Mouse (Mus musculus) lung, postnatal 36 days (tissue): ENCODE data around the gene Mpeg1.

ENCODE experiments used
- DNase-seq: peaks from one replicate; pipeline ENCODE4 v3.0.0; 2022; ENCODE audit warnings: mixed read lengths

Mpeg1 gene

DNA sequence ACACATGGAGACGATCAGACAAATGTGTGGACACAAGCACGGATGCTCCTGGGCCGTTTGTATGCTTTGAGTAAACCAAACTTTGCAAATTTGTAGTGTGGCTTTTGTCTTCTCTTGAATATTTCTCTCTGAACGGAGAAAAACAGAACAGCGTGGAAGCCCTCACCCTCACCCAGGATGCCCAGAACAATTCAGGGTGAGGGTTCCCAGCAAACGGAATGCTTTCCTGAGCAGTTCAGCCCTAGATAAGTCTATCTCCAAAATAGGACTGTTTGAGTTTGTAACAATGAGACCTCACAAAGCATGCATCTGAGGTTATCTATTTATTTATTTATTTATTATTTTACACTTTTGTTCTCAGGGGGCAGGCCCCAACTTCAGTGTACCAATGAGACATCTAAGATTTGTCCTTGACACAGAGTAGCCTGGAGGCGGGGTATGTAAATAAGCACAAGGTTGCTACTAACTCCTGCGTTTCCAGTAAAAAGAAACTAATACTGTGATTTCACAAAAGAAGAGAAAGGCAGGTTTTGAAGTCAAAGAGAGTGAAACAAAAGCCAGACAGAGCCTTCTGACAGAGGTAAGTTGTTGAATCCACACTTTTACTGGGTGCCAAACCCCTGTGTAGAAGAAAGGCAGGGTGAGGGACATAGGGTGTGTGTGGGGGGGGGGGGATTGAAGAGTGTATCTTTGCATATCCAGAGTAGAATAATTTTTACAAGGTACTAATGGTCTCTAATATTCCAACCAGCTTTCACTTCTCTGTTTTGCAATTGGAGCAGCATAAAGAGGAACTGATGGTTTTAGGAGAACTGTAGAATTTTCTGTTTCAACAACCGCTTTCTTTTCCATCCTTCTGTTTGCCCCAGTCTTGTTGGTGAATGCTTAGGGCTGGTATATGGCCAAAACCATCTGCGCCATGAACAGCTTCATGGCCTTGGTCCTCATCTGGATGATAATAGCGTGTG is at the start of gene Mpeg1:
Gene Mpeg1, plus strand, starts transcription at position 498 of the 968 bp plus-strand sequence.
- DNase-seq, result no peak

DNA sequence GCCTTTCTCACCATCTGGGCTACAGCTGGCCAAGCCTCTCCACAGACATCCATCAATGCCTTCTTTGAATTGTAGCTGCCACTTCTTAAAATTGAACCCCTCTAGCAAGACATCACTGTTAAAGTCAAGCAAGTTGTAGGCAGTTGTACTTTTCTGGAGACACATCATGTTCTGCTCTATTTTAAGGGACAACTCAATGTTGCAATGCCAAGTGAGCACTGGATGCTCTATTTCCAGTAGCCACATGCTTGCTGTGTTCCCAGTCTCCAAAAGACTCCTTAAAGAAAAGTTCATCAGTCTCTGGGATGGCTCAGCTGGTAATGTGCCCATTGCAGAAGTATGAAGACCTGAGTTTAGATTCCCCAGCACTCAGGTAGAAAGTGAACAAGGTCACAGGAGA is 46.8 kb upstream of the Mpeg1 start:
- DNase-seq, result no peak

DNA sequence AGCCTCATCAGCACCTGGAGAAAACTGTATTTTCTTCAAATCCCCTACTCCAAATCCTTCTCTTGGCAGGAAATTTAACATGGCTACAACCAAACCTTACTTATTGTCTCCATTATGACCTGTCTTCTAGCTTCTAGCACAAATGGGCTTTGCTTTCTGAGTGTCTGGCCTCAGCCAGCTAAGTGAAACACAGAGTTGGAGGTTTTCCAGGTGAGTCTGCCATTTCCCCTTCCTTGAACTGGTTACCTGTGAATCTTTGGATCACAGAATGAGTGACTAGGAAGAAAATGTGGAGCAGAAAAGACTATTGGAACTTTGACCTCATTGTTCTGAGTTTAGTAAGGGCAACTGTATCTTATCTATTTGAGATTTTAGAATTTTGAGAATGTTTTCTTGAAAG is 43.2 kb upstream of the Mpeg1 start, which contains the start of gene Olfr1441:
Gene Olfr1441, plus strand, starts transcription at position 73 of the 400 bp plus-strand sequence.
- no peak for DNase-seq

DNA sequence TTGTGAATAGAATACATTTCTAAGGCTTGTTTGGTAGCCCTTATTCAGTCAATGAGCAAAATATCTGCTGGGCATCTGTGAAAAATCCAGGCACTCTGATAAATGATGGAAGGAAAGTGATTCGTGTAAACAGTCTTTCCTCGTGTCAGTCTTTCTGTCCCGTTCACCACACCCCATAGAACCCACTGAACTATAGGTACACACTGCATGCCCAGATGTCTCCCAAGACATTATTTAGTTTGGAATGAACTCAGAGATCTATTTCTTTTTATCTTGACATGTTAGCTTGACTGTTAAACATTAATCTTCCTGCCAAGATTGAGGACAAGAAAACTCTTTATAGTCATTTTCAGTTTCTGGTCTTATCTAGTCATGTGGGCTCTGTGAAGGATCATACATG is 42.3 kb upstream of the Mpeg1 start:
- DNase-seq, result no peak

DNA sequence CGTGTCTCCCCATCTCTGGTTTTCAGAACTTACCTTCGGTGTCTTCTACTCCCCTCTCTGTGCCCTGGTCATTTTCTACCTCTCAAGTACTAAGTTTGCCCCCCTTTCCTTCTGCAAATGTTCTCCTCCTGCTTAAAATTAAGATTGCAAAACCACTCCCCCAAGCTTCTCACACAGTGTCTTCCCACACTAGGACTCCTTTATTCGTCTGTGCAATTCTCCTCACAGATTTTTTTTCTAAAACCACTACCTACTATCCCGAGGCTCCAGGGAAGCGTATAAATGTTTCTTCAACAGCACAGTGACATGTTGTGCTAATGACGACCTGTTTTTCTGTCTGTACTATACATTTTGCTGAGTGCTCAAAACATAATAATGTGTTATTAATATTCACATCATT is 40.0 kb upstream of the Mpeg1 start:
- DNase-seq, result no peak

DNA sequence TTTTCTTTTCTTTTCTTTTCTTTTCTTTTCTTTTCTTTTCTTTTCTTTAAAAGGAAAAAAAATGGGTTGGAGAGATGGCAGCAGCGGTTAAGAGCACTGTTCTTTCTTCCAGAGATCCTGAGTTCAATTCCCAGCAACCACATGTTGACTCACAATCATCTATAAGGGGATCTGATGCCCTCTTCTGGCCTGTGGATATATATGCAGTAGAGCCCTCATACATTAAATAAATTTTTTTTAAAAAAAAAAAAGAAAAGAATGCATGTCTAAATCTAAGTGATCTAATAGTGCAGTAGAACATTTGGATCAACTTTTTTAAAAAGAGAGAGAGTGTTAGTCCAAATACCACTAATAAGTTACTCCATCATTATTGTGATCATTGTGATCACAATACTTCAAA is 38.9 kb upstream of the Mpeg1 start:
- DNase-seq, result no peak

DNA sequence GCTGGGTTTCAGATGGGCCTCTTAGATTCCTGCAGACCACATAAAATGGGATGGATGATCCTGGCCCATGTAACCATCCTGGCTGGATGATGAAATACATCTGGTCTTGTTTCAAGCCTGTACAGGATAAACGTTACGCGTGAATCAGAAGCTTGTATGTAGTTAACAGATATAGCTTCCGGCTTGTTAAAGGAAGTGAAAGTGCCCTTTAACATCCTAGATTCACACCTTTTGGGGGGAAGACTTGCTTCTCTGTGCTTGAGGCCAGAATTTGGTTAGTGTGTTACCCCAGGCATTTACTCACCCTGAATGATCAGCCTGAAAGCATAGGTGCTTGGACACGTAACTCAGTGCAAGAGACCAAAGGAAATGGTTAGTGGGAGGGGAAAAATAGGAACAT is 33.5 kb upstream of the Mpeg1 start:
- no peak for DNase-seq

DNA sequence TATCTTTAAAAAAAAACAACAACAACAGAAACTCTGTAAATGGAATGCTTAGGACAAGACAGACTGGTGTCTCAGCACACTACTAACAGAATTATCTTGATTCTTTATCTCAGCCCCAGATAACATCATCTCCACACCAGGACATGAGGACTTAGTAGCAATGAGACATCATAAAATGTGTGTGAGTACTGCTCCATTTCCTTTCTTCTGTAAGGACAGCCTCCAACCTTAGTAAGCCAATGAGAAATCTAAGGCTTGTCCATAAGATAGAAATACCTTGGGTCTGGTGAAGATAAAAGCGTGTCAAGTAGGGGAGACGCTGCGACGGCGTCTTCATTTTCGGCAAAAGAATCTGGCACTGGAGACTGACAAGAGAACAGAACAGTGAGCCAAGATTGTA is 33.0 kb upstream of the Mpeg1 start, which contains the start of gene Pfpl:
Gene Pfpl, plus strand, starts transcription at position 301 of the 400 bp plus-strand sequence.
- no peak for DNase-seq

DNA sequence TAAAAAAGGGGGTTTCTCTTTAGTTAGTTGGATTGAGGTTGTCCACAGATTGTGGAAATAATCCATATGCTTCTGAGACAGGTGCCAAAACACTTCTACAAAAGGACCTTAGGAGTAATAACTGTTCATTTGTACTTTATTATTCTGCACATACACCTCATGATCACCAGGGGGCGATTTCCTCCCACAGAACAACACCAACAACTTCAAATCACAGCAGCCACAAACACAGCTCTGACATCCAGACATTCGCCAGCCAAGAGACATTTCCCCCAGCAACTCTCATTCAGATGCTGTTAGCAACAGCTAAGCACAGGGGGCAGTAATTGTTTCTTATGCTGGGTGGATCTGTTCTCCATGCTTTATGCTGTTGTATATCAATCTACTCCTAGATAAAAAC is 27.5 kb upstream of the Mpeg1 start:
- peak; percentile 82 for DNase-seq

DNA sequence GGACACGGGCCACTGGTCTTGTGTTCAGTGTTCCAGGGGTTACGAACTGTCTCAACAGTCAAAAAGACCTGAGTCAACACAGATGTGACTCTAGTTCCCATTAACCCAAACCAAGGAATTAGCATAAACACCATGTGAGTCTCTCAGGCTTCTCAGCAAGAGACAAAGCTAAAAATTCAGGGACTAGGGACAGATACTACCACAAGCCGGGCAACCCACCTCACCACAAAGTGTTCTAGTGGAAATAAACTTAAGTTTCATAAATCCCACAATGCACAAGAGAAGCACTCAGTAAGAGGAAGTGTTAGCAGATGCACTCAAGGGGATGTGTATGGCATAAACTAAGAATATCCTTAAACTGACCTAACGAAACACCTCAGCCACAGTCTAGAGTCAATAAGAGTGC is 25.6 kb upstream of the Mpeg1 start:
- DNase-seq, result peak; percentile 53

DNA sequence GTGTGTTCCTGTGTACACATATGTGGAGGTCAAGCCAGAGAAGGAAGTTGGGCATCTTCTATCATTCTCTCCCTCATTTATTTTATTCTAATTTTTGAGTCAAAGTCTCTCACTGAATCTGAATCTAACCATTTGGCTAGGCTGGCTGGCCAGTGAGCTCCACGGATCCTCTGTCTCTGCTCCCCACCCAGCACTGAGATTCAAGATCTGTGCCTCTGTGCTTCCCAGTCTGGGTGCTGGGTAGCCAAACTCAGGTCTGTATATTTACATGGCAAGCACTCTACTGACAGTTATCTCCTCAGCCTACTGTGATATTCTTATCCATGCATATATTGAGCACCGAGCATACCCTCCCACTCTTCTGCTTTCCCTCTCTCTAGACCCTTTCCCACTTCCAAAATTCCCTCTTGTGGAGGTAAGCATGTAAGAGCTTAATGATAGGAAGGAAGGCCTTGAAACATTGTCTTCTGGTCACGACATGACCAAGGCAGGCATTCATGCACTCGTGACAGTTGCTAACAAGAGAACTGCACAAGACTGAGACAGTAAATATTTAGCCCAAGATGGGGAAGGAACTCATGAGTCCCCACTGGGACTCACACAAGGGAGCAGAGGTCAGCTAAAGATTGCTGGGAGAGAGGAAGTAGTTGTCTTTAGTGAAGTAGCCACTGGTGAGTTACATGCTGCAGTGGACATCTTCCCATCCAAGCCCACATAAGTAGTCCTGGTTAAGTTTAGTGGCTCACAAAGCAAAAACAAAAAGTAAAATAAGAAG is 24.6 kb upstream of the Mpeg1 start:
- peak; percentile 46 for DNase-seq

DNA sequence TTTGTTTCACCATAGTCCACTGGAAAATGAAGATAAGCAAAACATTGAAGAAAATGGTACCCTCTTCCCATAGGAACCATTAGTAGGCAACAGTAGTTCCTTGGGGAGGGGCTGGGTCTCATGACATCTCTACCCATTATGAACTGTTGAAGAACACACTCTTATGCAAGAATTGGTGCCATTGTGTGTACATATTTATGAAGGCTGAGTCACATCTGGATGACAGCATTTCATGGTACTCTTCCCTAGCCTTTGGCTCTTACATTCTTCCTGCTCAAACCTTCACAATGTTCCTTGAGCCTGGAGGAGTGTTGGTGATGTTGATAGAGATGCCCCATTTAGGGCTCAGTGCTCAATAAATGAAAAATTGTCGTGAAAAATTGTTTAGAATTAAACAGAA is 21.0 kb upstream of the Mpeg1 start:
- DNase-seq, result peak; percentile 45

DNA sequence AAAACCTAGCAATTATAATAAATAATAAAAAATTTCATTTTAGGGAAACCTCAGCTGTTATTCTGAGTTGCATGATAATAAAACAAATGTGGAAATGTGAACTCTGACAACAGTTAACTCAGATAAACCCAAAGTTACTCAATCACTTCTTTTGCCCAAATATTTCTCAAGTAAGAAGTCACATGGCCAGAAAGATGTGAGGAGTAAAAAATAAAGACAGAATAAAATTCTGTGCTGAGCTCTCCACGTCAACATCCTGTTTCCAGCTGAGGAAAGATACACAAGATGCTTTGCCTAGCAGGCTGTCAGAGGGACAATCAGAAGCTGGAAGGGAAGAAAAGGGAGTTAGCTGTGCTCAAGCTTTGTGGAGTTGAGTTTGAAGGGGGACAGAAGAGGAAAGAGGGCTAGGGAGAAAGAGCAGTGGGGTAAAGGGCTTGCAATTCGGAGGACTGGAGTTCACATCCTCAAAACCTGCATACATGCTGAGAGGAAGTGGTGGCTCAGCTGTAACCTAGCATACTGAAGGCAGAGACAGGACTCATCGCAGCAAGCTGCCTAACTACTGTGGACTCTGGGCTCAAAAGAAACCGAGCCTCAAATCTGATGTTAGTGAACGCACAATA is 20.4 kb upstream of the Mpeg1 start:
- peak; percentile 44 for DNase-seq

DNA sequence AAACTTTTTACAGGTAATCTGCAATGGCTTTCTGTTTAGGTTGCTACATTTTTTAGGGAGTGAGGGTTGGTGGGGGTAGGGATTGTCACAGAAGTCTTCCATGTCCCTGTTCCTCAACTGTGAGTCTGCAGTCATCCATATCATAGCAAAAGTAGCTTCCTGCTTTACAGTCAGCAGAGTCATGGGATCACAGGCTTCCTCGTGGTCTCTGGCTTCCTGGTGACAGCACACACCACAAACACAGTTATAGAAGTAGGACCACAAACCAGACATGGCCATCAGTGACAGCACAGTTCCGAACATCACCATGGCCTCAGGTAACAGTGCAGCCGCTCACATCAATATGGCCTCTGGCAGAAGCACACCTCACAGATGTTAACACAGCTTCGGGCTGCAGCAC is 18.0 kb upstream of the Mpeg1 start:
- DNase-seq, result peak; percentile 58

DNA sequence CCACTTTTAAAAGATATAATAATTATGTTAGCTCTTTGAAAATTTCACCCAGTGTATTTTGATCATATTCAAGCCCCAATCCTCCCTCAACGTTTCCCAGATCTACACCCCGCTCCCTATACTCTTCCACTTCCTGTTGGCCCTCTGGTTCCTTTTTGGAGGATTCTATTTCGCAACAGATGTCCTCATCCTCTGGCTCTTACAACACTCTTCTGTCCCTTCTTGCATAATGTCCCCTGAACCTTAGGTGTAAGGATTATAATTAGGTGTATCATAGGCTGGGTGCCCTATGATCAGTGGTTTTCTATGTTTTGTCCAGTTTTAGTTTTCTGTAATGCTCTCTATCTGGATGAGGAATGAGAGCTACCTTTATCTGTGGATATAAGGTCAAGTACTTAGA is 15.6 kb upstream of the Mpeg1 start:
- DNase-seq, result peak; percentile 67

DNA sequence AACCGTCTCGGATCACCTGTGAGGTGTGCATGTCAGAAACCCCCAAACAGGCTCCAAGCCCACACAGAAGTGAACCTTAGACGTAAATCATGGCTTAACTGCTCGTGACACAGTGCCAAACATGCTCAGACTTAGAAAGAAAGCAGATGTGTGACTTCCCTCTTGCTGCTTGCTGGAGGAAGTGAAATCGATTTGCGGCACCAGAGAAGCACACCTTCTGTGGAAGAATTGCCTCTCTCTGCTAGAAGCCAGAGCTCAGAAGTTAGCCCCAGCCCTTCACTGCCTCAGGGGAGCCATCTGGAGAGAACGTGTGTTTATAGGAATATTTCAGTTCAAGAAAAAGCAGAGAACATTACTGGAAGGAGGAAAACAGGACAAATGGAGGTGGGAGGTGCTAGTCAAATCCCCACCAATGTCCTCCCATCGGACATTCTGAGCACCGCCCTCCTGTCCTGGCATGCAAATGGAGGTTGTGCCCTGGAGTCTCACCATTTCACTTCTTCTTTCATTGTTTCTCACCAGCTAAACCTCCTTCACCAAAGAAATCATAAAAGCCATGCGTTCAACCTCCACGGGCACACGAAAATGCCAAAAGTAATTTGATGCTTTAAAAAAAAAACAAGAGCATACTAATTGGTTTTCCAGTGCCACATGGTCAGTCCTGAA is 3.0 kb upstream of the Mpeg1 start:
- peak; percentile 47 for DNase-seq

DNA sequence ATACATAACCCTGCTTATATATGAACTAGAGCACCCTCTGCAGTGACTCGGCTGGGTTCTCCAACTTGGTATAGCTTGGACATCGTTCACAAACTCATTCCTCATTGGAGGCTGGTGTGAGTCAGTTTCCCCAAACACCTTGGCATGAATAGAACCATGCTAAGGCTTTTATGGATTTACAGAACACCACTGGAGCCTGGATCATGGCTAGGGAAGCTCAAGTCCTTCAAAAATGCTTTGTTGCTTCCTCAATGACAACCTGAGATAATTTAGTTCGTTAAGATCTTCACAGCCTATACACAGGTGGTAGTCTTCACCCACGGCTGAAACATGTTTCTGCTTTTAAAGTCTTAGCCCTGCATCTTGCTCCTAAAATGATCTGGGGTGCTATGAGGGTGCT is 1.1 kb upstream of the Mpeg1 start:
- no peak for DNase-seq

DNA sequence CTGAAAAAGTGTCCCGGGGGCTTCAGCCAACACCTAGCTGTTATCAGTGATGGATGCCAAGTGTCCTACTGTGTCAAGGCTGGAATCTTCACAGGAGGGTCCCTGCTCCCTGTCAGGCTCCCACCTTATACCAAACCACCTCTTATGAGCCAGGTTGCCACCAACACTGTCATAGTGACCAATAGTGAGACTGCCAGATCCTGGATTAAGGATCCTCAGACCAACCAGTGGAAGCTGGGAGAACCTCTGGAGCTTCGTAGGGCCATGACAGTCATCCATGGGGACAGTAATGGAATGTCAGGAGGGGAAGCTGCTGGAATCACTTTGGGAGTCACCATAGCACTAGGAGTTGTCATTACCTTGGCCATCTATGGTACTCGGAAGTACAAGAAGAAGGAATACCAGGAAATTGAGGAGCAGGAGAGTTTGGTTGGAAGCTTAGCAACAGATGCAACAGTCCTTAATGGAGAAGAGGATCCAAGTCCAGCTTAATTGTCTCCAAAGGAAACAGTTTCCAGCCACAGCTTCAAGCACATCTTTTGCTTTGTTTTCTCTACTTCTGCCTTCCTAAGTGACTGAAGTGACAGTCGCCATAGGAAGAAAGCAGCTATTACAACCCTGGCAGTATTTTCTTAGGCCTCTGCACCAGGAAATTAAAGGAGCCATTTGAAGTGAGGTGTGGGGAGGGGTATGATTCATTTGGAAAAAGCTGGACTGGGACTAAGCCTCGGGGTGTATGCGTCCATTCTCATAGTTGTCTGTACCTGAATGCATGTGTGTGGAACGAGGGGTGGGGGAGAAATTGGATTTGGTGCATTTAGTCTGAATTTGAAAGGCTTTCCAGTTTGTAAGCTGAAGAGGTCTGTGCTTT is 2.5 kb downstream of the Mpeg1 start:
- no peak for DNase-seq

DNA sequence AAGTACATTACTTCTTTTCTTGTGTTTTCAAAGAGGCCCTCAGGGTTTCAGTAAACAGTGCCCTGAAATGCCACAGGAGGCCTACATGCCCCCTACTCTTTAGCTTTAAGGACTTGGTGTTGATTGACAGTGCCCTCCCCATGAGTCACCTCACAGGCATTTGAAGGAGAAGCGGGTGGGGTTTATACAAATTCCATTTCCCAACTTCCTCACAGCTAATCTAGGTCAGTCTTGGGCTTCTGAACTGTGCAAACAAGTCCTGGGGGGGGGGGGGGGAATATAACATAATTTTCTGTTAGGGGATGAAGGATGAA is 3.1 kb downstream of the Mpeg1 start:
- peak; percentile 86 for DNase-seq

DNA sequence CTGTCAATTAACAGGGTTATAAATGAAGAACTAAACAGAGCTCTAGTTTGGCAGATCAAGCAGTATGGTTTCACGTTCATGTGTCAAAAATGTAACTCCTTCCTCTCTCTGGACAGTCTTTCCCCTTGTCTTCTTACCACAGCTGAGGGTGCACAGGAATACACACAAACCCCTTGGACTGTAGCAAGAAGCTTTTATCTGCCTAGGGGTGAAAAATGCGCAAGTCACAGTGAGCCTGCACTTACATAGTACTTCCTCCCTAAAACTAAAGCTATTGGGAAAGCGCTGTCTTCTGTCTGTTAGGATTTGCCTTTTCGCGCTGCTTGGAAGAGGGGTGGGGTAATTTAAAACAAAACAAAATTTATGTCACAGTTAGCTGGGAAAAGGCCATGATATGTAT is 3.5 kb downstream of the Mpeg1 start:
- no peak for DNase-seq

DNA sequence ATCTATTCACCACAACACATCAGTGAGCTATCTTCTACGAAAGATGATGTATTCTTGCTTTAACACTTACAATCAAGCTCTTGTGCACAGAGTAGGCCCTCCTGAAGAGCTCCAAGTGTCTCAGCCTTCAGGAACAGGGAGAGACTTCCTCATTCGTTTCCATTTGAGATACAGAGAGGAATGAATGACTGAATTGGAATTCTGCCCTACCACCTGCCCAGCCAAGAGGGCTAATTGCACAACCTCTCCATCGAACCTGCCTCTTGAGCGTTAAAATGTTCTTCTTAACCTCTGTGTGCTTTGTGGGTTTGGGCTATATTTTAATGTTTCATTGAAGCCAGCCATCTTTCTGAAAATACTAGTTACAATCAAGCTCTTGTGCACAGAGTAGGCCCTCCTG is 4.1 kb downstream of the Mpeg1 start:
- DNase-seq, result peak; percentile 79
